Mouse (Mus musculus) thymus, postnatal 10 days (tissue): ENCODE measurements around the gene Tdrkh.

ENCODE experiments used
- DNase-seq, 2 experiments: peaks; one replicate each; pipeline ENCODE4 v3.0.0; 2021; ENCODE audit warnings: low spot score in 2 of 2

The Tdrkh gene

GRCm38 (mm10) chr3:94459834-94460233 lies 46.8 kb downstream of the Tdrkh start:
- DNase-seq: no peak

GRCm38 (mm10) chr3:94463926-94464578 lies 51.0 kb downstream of the Tdrkh start:
- DNase-seq: no peak

GRCm38 (mm10) chr3:94465632-94466430 lies 52.8 kb downstream of the Tdrkh start:
- no peak for DNase-seq

GRCm38 (mm10) chr3:94468931-94469330 lies 55.9 kb downstream of the Tdrkh start:
- no peak for DNase-seq

GRCm38 (mm10) chr3:94472447-94473114 lies 59.5 kb downstream of the Tdrkh start:
- DNase-seq: no peak

DNA sequence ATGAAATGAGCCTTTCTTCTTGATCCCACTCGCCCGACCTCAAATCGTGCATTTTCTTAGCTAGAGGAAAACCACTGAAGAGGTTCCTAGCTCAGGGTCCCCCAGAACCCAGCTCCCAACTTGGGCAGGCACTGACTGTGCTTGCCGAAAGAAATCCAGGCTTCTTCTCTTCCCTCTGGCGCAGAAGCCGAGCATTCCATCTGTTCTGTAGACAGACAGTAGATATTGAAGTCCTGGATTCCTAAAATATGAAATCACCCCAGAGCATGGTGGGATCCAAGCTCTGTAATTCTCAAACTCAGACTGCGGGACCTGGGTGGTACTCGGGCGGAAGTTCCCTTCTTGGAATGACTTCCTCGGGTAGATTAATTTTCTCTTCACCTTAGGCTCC lies 60.0 kb downstream of the Tdrkh start:
- no peak for DNase-seq

- no peak for DNase-seq
These were observed 60.6 kb downstream of the Tdrkh start for GRCm38 (mm10) chr3:94473567-94474232.

DNA sequence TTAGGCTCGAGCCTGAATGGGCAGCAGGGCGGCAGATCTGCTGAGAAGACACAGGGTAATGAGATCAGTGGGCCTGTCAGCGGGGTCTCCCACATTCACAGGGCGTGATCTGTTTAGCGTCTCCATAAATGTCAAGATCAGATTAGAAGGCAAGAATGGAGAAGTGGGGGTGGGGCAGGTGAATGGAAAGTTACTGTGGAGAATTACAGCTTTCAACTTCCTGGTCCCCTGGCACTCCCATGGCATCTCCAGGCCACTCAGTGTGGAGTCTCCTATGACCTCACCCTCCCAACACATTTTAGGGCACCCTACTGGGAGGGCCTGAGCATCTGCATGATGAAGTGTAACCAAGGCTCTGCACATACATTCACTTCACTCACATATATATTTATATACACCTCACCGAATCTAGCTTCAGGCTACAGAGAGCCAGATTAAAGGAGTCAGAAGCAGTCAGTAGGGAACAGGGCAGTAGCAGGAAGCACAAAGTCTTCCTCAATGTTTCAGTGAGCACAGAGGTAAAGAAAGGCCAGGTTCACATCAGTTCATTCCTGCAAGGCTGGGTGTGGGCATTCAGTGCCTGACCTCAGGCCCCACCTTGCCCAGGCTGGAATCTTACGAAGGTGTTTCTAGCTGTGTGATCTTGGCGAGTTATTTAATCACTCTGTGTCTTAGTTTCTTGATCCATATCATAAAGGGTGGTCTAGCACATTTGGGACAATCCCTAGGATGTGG lies 63.4 kb downstream of the Tdrkh start:
- no peak for DNase-seq

- DNase-seq: no peak
These were observed 64.4 kb downstream of the Tdrkh start for GRCm38 (mm10) chr3:94477444-94477843.

- DNase-seq: no peak
These were observed 64.9 kb downstream of the Tdrkh start, which contains the start of gene Celf3 for GRCm38 (mm10) chr3:94477981-94478422. Gene Celf3, plus strand, starts transcription at chr3:94478295.

DNA sequence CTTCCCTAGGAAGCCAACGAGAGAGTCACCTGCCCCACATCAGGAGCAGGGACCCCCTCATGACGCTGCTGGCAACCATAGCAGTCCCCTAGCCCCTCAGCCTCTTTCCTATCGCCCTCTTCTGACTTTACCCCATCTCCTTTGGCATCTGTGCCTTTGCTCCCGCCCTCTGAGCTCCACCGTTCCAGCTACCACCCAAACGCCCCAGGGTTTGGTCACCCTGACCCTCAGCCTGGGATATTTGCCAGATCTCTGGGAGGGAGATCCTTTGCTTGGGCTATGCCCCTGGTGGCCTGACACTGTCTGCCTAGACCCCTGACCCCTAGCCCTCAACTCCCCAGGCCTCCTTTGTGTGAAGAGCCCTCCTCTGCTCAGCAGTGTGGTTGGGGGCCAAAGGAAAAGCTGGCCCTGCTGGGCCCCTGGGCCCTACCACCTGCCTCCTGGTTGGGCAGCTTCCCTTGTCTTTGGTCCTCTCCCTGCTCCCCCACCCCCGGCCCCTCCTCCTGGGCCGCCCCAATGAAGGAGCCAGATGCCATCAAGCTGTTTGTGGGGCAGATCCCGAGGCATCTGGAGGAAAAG lies 65.6 kb downstream of the Tdrkh start:
- DNase-seq: no peak

DNA sequence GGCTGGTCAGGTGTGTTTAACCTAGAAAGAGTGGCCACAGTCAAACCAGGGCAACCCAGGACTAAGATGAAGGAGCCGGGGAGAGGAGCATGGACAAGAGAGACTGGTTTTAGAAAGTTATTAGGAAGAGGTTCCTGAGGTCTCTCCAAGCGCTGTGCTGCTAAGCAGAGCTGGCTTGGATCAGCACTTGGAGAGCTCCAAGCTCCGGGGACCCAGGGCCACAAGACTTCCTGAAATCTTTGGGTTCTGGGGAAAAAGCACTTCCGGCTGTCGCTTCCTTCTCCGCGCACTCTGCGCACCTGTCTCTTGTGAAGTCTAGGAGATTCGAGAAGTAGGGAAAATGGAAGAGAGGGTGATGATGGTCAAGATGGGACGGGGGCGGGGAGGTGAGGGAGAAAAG lies 66.5 kb downstream of the Tdrkh start:
- no peak for DNase-seq

- DNase-seq: no peak
These were observed 67.3 kb downstream of the Tdrkh start, which contains the start of gene Riiad1 for GRCm38 (mm10) chr3:94480291-94480884. Gene Riiad1, minus strand, starts transcription at chr3:94480341.

DNA sequence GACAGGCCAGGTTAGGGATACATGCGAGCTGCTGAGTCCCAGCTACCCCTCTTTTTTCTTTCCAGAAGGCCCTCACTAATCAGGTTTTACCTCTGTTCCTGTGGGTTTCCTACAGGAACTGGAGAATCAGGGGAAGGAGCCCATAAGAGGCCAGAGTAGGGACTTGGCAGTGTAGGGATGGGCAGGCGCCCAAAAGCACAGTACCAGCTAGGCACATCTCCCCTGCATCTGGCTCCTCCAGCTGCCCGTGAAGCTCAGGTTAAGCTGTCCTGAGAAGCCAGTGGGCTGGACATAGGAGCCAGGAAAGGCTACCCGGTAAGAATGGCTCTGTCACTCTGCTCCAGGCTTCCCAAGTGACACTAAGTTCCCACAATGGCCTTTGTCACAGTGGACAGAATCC lies 68.4 kb downstream of the Tdrkh start:
- DNase-seq: no peak

DNA sequence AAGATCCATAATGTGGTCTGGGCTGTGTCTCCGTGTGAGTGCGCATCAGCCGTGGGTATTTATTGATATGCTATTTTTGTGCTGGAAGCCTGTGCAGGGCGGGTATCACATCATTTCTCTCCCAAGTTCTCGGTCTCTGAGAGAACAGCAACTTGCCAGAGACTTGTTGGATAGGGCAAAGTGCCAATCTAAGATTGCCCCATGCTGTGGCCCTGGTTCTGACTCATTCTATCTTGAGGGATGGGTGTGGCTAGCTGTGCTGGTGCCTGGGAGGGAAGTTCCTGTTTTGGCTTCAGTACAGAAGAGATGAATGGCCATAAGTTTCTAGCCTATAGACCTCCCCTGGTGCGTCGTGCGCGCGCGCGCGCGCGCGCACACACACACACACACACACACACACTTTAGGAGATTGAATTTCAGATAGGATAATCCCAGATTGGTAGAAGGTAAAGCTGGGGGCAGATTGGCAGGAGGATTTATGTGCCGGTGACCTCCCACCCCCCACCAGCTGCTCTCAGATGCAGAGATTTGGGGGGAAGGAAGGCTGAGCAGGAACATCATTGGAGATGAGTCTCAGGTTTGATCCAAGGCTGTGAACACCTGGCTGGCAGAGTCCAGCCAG lies 69.8 kb downstream of the Tdrkh start:
- no peak for DNase-seq

- no peak for DNase-seq
These were observed 70.8 kb downstream of the Tdrkh start for GRCm38 (mm10) chr3:94483790-94484439.
